Mouse (Mus musculus): ENCODE data around the gene Slit3.

- no peak for TF ChIP-seq GATA1 (IDR thresholded peaks at IDR 0.05; ENCODE audit: low read length)
- no peak for TF ChIP-seq TAL1 (IDR thresholded peaks at IDR 0.05; ENCODE audit: low read length)
These were observed 178.9 kb downstream of the Slit3 start for GRCm38 (mm10) chr11:35299857-35300375.
